Comparison of ENCODE assay signal across 20 mouse cellular contexts in genomic region chr5:96408291-96408690, GRCm38 (mm10). TPM values are rescaled to one million over a fixed set of nuclear protein-coding genes. Genes with fewer than 3 reads are reported as not detected.
DNase-seq lines count a peak whose midpoint lies in the region; ATAC-seq and TF ChIP-seq lines count a peak whose summit lies in the region.
"Had no signal": no experiment of that assay in that cellular context is flagged by ENCODE, and none has a peak within 500 bp of the region (broad histone marks: within the 10 kb centered on the region; RNA-seq: fewer than 3 reads in every experiment).

No protein-coding gene starts in this region.

- H3K9me3 ChIP-seq in forebrain, embryonic 14.5 days (replicated peaks; ENCODE audit: control insufficient read depth, low read length), result no peaks in the 10 kb centered on the region
- H3K9me3 ChIP-seq in forebrain, embryonic 13.5 days (replicated peaks), result no peaks in the 10 kb centered on the region
- no peaks in the 10 kb centered on the region for H3K9me3 ChIP-seq in limb, embryonic 14.5 days (ENCODE audit: control insufficient read depth, low read length)
- H3K9me3 ChIP-seq in limb, embryonic 10.5 days (replicated peaks), result no peaks in the 10 kb centered on the region
- H3K9me3 ChIP-seq: embryonic facial prominence, embryonic 15.5 days; hindbrain, embryonic 12.5 days; hindbrain, embryonic 15.5 days had no signal

- H3K9ac ChIP-seq in forebrain, embryonic 14.5 days (ENCODE audit: low read length), result no peak overlapping the region
- no peak overlapping the region for H3K9ac ChIP-seq in forebrain, embryonic 13.5 days
- H3K9ac ChIP-seq in limb, embryonic 14.5 days (ENCODE audit: low read depth, low read length, severe bottlenecking), result no peak overlapping the region
- H3K9ac ChIP-seq: embryonic facial prominence, embryonic 15.5 days; hindbrain, embryonic 12.5 days; hindbrain, embryonic 15.5 days had no signal

- no peak for ATAC-seq in forebrain, embryonic 14.5 days
- no peak for ATAC-seq in forebrain, embryonic 13.5 days
- no peak for ATAC-seq in limb, embryonic 14.5 days (ENCODE audit: low FRiP score, low read depth)
- ATAC-seq: CD4-positive, CD25-positive, alpha-beta regulatory T cell, adult 4 months; intestine, postnatal 0 days had no signal

- no peak overlapping the region for H3K27ac ChIP-seq in forebrain, embryonic 14.5 days (ENCODE audit: low read depth, low read length)
- H3K27ac ChIP-seq in forebrain, embryonic 13.5 days, result no peak overlapping the region
- no peak overlapping the region for H3K27ac ChIP-seq in limb, embryonic 14.5 days (replicated peaks; ENCODE audit: low read depth, low read length)
- H3K27ac ChIP-seq in limb, embryonic 10.5 days, result no peak overlapping the region
- H3K27ac ChIP-seq: embryonic facial prominence, embryonic 15.5 days; hindbrain, embryonic 12.5 days; hindbrain, embryonic 15.5 days had no signal

- no peak overlapping the region for H3K4me3 ChIP-seq in forebrain, embryonic 14.5 days (ENCODE audit: low read depth, low read length)
- H3K4me3 ChIP-seq in forebrain, embryonic 13.5 days, result no peak overlapping the region
- H3K4me3 ChIP-seq in limb, embryonic 14.5 days (replicated peaks; ENCODE audit: low read length), result no peak overlapping the region
- no peak overlapping the region for H3K4me3 ChIP-seq in limb, embryonic 10.5 days
- H3K4me3 ChIP-seq: embryonic facial prominence, embryonic 15.5 days; hindbrain, embryonic 12.5 days; hindbrain, embryonic 15.5 days had no signal

- TF ChIP-seq POLR2A in limb, embryonic 14.5 days (IDR thresholded peaks at IDR 0.05; ENCODE audit: borderline replicate concordance, extremely low read depth, insufficient read depth, insufficient read length), result no peak

- 57% methylated on average over 2 of the region's 2 CpGs for WGBS in forebrain, embryonic 14.5 days
- 71% methylated on average over 2 of the region's 2 CpGs for WGBS in forebrain, embryonic 13.5 days
- WGBS in limb, embryonic 14.5 days, result 78% methylated on average over 2 of the region's 2 CpGs
- WGBS in limb, embryonic 10.5 days, result 84% methylated on average over 2 of the region's 2 CpGs

- DNase-seq in forebrain, embryonic 14.5 days (ENCODE audit: low spot score), result peak; percentile 43
- DNase-seq in limb, embryonic 14.5 days (ENCODE audit: low spot score), result peak; percentile 44
- DNase-seq in limb, embryonic 10.5 days (ENCODE audit: low spot score), result no peak
- DNase-seq in 3T3-L1 (ENCODE audit: low read depth, low spot score), result peak; percentile 6
- DNase-seq in ovary, postnatal 36 days (ENCODE audit: low spot score), result no peak
- DNase-seq: adrenal gland, adult 2 months; adrenal gland, postnatal 14 days; cerebellum, adult 11-12 months; cerebellum, adult 8-10 months; cerebellum, postnatal 10 days; cerebellum, postnatal 36 days; embryo, embryonic 11 days; gastrocnemius, postnatal 25 days had no signal

- peaks cover 11% of the 10 kb centered on the region; the same call in 1 of the 2 replicates for H3K4me1 ChIP-seq in forebrain, embryonic 14.5 days (ENCODE audit: control insufficient read depth, insufficient read depth, low read length)
- H3K4me1 ChIP-seq in forebrain, embryonic 13.5 days, result peaks cover 16% of the 10 kb centered on the region
- H3K4me1 ChIP-seq in limb, embryonic 14.5 days (ENCODE audit: control insufficient read depth, insufficient read depth, low read length), result peaks cover 17% of the 10 kb centered on the region
- no peaks in the 10 kb centered on the region for H3K4me1 ChIP-seq in limb, embryonic 10.5 days

- no peaks in the 10 kb centered on the region for H3K27me3 ChIP-seq in forebrain, embryonic 14.5 days (replicated peaks; ENCODE audit: control insufficient read depth, insufficient read depth, low read length)
- H3K27me3 ChIP-seq in forebrain, embryonic 13.5 days, result no peaks in the 10 kb centered on the region
- no peaks in the 10 kb centered on the region for H3K27me3 ChIP-seq in limb, embryonic 14.5 days (ENCODE audit: control insufficient read depth, insufficient read depth, low read length)
- no peaks in the 10 kb centered on the region for H3K27me3 ChIP-seq in limb, embryonic 10.5 days (ENCODE audit: low read depth, poor library complexity, severe bottlenecking)
- H3K27me3 ChIP-seq: embryonic facial prominence, embryonic 15.5 days; hindbrain, embryonic 12.5 days; hindbrain, embryonic 15.5 days had no signal

- H3K36me3 ChIP-seq in forebrain, embryonic 14.5 days (ENCODE audit: control insufficient read depth, insufficient read depth, low read length), result no peaks in the 10 kb centered on the region
- no peaks in the 10 kb centered on the region for H3K36me3 ChIP-seq in forebrain, embryonic 13.5 days (ENCODE audit: poor library complexity, severe bottlenecking)
- H3K36me3 ChIP-seq in limb, embryonic 14.5 days (ENCODE audit: control insufficient read depth, insufficient read depth, low read length), result no peaks in the 10 kb centered on the region
- no peaks in the 10 kb centered on the region for H3K36me3 ChIP-seq in limb, embryonic 10.5 days
- H3K36me3 ChIP-seq: embryonic facial prominence, embryonic 15.5 days; hindbrain, embryonic 12.5 days; hindbrain, embryonic 15.5 days had no signal

- no peak overlapping the region for H3K4me2 ChIP-seq in forebrain, embryonic 14.5 days (ENCODE audit: low read length)
- no peak overlapping the region for H3K4me2 ChIP-seq in forebrain, embryonic 13.5 days
- no peak overlapping the region for H3K4me2 ChIP-seq in limb, embryonic 14.5 days (replicated peaks; ENCODE audit: low read depth, low read length, severe bottlenecking)
- H3K4me2 ChIP-seq: embryonic facial prominence, embryonic 15.5 days; heart, embryonic 11.5 days; hindbrain, embryonic 12.5 days; hindbrain, embryonic 15.5 days had no signal

RNA-seq across cellular contexts. Expression of gene Fras1, which starts 34.5 kb away (rescaled TPM):
- polyA plus RNA-seq in forebrain, embryonic 14.5 days (2014; fragmentation: Nextera tagmentation; extraction: Ambion mirVana), result 3.6 and 5.4 TPM in 2 replicates
- 6.3 and 7.4 TPM in 2 replicates for polyA plus RNA-seq in forebrain, embryonic 13.5 days (2015; fragmentation: Nextera tagmentation; extraction: Ambion mirVana)
- polyA plus RNA-seq in limb, embryonic 14.5 days (2012; rRNA removed), result 10.5 and 11.5 TPM in 2 replicates
- polyA plus RNA-seq in limb, embryonic 14.5 days (2014; fragmentation: Nextera tagmentation; extraction: Ambion mirVana), result 30.4 and 30.5 TPM in 2 replicates
- 10.1 and 12.8 TPM in 2 replicates for polyA plus RNA-seq in limb, embryonic 10.5 days (2016; fragmentation: Nextera tagmentation; extraction: Ambion mirVana)

Comparison
In these comparisons a context has a peak if more than half of its experiments do, and no peak if none do; other contexts are left out.
1. DNase-seq: peak in forebrain, embryonic 14.5 days (single experiment), limb, embryonic 14.5 days (single experiment) and 3T3-L1 (single experiment); none in limb, embryonic 10.5 days (single experiment) and ovary, postnatal 36 days (single experiment).